Mouse (Mus musculus): Measurements from ENCODE around the gene Col5a1.

- no peak for TF ChIP-seq MYOD1 (IDR thresholded peaks at IDR 0.05; ENCODE audit: control insufficient read depth in 1 of 3, insufficient read length in 2 of 3, low read depth in 2 of 3)
- no peak for TF ChIP-seq CEBPB (IDR thresholded peaks at IDR 0.05; ENCODE audit: insufficient read depth, poor library complexity, severe bottlenecking)
- TF ChIP-seq POLR2A (IDR thresholded peaks at IDR 0.05; ENCODE audit: insufficient read length, low read depth), result no peak
- TF ChIP-seq E2F4 (IDR thresholded peaks at IDR 0.05; ENCODE audit: insufficient read depth), result no peak
- TF ChIP-seq MYOG (IDR thresholded peaks at IDR 0.05; ENCODE audit: control insufficient read depth in 1 of 3, insufficient read depth in 1 of 3, insufficient read length in 2 of 3, low read depth in 2 of 3), result no peak
- no peak for TF ChIP-seq TCF12 (IDR thresholded peaks at IDR 0.05; ENCODE audit: insufficient read depth, poor library complexity, severe bottlenecking)
- TF ChIP-seq POLR2AphosphoS2 (IDR thresholded peaks at IDR 0.05; ENCODE audit: insufficient read length, low read depth), result no peak
- no peak for TF ChIP-seq USF1 (IDR thresholded peaks at IDR 0.05; ENCODE audit: low read depth)
- no peak for TF ChIP-seq TCF3 (IDR thresholded peaks at IDR 0.05; ENCODE audit: insufficient read length, low read depth)
- TF ChIP-seq MAX (IDR thresholded peaks at IDR 0.05; ENCODE audit: low read depth), result no peak
- TF ChIP-seq SRF (IDR thresholded peaks at IDR 0.05; ENCODE audit: control insufficient read depth, insufficient read length, low read depth), result no peak
Observed at GRCm38 (mm10) chr2:28012367-28012766, 126.1 kb downstream of the Col5a1 start.

All from myocyte (in vitro differentiated cells).